Mouse (Mus musculus) limb, embryonic 12.5 days (tissue): ENCODE measurements around the gene Gsn. TPM values are rescaled to one million over a fixed set of nuclear protein-coding genes. Genes with fewer than 3 reads are reported as not detected.

Source experiments
- ATAC-seq: fragments of 200-750 bp; cut with Nextera tagmentation; 2 replicates; pipeline ENCODE4 v1.8.0; 2017; ENCODE audit warnings: low read depth, moderate TSS enrichment; ENCODE audit not compliant: insufficient number of reproducible peaks, insufficient read depth, low FRiP score, low TSS enrichment
- H3K27ac ChIP-seq: fragments of 300-500 bp; sonication (generic); 2 replicates; pipeline ENCODE4 v1.5.1; 2016; ENCODE audit warnings: mild to moderate bottlenecking, moderate library complexity
- H3K27me3 ChIP-seq: fragments of 300-500 bp; sonication (generic); 2 replicates; pipeline ENCODE4 v1.6.1; 2016; ENCODE audit warnings: mild to moderate bottlenecking, moderate library complexity
- H3K36me3 ChIP-seq: fragments of 300-500 bp; sonication (generic); 2 replicates; pipeline ENCODE4 v1.6.1; 2016; ENCODE audit warnings: mild to moderate bottlenecking, moderate library complexity
- H3K4me1 ChIP-seq: fragments of 300-500 bp; sonication (generic); replicated peaks from 2 replicates; pipeline ENCODE4 v1.6.1; 2016
- H3K4me2 ChIP-seq: fragments of 300-500 bp; sonication (generic); 2 replicates; pipeline ENCODE4 v1.6.1; 2016; ENCODE audit warnings: mild to moderate bottlenecking, moderate library complexity
- H3K4me3 ChIP-seq: fragments of 300-500 bp; sonication (generic); replicated peaks from 2 replicates; pipeline ENCODE4 v1.5.1; 2016; ENCODE audit warnings: mild to moderate bottlenecking
- H3K9ac ChIP-seq: fragments of 300-500 bp; sonication (generic); replicated peaks from 2 replicates; pipeline ENCODE4 v1.6.1; 2016; ENCODE audit warnings: mild to moderate bottlenecking, moderate library complexity
- H3K9me3 ChIP-seq: fragments of 300-500 bp; sonication (generic); 2 replicates; pipeline ENCODE4 v1.6.1; 2016; ENCODE audit warnings: mild to moderate bottlenecking, moderate library complexity
- WGBS: fragments of 180-500 bp; shearing (Covaris S2); methylation state at CpG from one replicate; pipeline ENCODE4 v1.1.7; 2016; 5-methylcytosine and 5-hydroxymethylcytosine counted together
- polyA plus RNA-seq: library from polyadenylated mRNA; unstranded; fragments of >200 nt; fragmentation: Nextera tagmentation; extraction: Ambion mirVana; gene quantifications from 2 replicates; pipeline ENCODE4 v1.2.1, GENCODE M21; 2016

Gene Gsn
- polyA plus RNA-seq, 1 experiment from 2014 or later: 45.2 TPM

DNA sequence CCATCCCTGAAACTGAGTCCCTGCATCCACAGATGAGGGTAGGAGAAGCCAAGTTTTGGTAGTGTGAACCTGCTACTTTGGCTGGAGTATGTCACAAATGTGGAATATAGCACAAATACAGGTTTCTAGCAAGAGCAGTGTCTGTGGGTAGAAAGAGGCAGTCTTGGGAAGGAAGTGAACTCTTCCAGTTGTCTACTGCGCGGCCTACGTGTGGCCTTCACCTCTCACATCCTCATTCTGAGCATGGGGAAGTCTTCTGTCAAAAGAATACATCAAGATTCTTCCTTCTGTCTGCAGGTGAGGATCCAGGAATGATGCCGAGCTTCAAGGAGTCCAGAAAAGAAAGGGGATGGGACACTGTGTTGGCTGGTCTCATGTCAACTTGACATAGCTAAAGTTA lies 2.4 kb upstream of the Gsn start:
- Histone ChIP-seq H3K4me3 (no peak overlapping the region), H3K4me2 (no peak overlapping the region), H3K27ac (no peak overlapping the region), H3K9ac (no peak overlapping the region), H3K27me3 (peaks cover 51% of the 10 kb centered on the region), H3K4me1 (peaks cover 24% of the 10 kb centered on the region), H3K9me3 (no peaks in the 10 kb centered on the region), H3K36me3 (no peaks in the 10 kb centered on the region)
- 94% methylated on average over 4 of the region's 4 CpGs for WGBS
- ATAC-seq: no peak

DNA sequence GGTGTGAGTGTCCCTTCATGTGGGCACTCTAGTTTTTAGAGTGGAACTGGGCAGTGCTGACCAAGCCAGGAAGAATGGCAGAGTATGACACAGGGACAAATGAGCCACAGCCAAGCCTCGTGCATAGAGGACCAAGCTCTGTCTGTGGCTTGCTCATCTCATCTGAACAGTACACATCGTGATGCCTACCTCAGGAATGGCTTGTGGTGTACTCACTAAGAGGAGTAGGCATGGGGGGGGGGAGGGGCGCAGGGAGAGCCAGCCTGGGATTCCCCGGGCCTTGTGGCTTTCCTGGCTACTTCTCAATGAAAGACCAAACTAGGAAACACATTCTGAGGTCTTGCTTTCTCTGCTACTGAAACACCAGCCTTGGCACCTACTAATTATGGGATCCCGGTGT lies 1.2 kb upstream of the Gsn start:
- H3K27me3 ChIP-seq: peaks cover 51% of the 10 kb centered on the region
- no peaks in the 10 kb centered on the region for H3K9me3 ChIP-seq
- H3K4me3 ChIP-seq: no peak overlapping the region
- H3K4me1 ChIP-seq: peaks cover 36% of the 10 kb centered on the region
- H3K36me3 ChIP-seq: no peaks in the 10 kb centered on the region
- no peak overlapping the region for H3K27ac ChIP-seq
- no peak for ATAC-seq
- no peak overlapping the region for H3K9ac ChIP-seq
- H3K4me2 ChIP-seq: no peak overlapping the region
- WGBS: 69% methylated on average over 5 of the region's 5 CpGs

DNA sequence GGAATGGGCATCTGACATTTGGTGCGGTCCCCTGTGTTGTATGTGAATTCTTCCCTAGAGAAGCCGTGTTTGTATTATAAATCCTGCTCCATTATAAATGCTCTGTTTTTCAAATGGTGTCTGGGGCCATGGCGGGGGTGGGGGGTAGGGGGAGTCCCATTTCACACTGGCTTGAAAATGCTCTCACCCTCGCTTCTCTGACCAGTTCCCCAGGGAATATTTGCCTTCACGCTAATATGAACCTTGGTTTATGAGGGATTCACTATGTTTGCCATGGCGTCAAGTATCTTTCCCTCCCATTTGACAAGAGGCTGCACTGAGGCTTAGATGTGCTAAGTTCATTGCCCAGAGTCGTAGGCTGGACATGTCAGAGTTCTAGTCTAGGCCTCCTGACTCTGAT lies 718 bp upstream of the Gsn start:
- ATAC-seq: no peak

DNA sequence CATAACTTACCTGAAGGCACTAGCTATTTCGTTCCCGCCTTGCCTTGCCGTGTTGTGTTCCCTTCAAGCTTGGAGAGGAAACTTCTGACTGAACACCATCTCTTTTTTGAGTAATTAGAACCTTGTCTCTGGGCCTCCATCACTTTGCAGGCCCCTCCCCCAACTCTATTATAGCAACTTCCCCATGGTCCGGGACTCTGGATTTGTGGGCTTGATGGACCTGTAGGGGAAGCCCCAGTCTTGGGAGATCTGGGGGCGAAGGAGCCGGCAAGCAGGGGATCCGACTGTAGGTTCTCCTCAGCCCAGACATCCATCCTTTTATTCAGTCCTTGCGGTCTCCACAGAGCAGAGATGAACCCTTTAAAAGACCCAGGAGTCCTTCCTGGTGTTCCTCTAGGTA lies 752 bp downstream of the Gsn start:
- H3K4me2 ChIP-seq: peak overlapping the region; percentile 91
- H3K9ac ChIP-seq: peak overlapping the region; percentile 69
- no peaks in the 10 kb centered on the region for H3K36me3 ChIP-seq
- H3K4me3 ChIP-seq: peak overlapping the region; percentile 58
- H3K27ac ChIP-seq: no peak overlapping the region
- WGBS: 38% methylated on average over 8 of the region's 8 CpGs
- H3K9me3 ChIP-seq: no peaks in the 10 kb centered on the region
- H3K27me3 ChIP-seq: peaks cover 40% of the 10 kb centered on the region
- H3K4me1 ChIP-seq: peaks cover 36% of the 10 kb centered on the region
- no peak for ATAC-seq

More for the DNA sequence above, 718 bp upstream of the Gsn start:
- H3K36me3 ChIP-seq: no peaks in the 10 kb centered on the region
- H3K4me3 ChIP-seq: peak overlapping the region; percentile 58
- no peak overlapping the region for H3K9ac ChIP-seq
- H3K4me2 ChIP-seq: peak overlapping the region; percentile 91
- peaks cover 46% of the 10 kb centered on the region for H3K27me3 ChIP-seq
- no peaks in the 10 kb centered on the region for H3K9me3 ChIP-seq
- WGBS: 69% methylated on average over 7 of the region's 7 CpGs
- no peak overlapping the region for H3K27ac ChIP-seq
- peaks cover 36% of the 10 kb centered on the region for H3K4me1 ChIP-seq

DNA sequence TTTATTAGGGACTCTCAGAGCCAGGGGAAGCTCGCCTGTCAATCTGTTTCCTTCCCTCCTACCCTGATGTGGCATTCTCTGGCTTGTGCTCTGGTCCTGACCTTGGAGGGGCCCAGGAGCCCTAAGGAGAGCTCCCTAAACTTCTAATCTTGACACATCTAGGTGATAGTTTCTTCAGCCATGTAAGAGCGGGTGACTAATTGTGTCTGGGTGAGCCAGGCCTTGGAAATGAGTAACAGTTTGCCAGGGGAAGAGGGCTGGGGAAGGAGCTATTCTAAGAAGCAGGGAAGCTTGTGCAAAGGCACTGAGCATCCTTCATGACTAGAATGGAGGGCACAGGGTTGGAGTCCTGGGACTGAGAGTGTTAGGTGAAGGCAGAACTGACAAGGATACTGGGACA lies 1.7 kb downstream of the Gsn start:
- H3K27me3 ChIP-seq: peaks cover 40% of the 10 kb centered on the region
- no peak overlapping the region for H3K4me2 ChIP-seq
- H3K9ac ChIP-seq: no peak overlapping the region
- ATAC-seq: no peak
- no peak overlapping the region for H3K27ac ChIP-seq
- H3K36me3 ChIP-seq: no peaks in the 10 kb centered on the region
- no peak overlapping the region for H3K4me3 ChIP-seq
- no peaks in the 10 kb centered on the region for H3K9me3 ChIP-seq
- H3K4me1 ChIP-seq: peaks cover 36% of the 10 kb centered on the region
- 78% methylated on average over 2 of the region's 2 CpGs for WGBS

DNA sequence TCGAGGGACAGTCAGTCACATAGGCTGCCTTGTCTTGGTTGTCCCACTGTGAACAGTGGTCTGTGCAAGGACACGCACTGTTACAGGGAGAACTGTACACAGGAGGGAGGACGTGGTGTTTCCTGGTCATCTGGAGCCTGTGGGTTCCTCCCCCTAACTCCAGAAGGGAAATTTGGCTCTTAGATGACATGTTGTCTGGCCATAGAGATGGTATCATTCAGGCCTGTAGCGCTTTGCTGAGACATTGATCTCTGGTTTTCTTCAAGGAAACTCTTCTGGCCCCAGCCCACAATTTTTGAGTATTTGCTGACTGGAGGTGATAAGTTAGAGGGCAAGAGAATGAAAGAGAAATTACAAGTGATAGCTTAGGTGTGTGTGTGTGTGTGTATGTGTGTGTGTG lies 2.4 kb downstream of the Gsn start:
- Histone ChIP-seq H3K4me2 (no peak overlapping the region), H3K9ac (no peak overlapping the region), H3K27me3 (peaks cover 37% of the 10 kb centered on the region), H3K9me3 (no peaks in the 10 kb centered on the region), H3K36me3 (no peaks in the 10 kb centered on the region), H3K4me1 (peaks cover 36% of the 10 kb centered on the region), H3K27ac (no peak overlapping the region), H3K4me3 (no peak overlapping the region)
- ATAC-seq: no peak
- WGBS: 84% methylated on average over 4 of the region's 4 CpGs

DNA sequence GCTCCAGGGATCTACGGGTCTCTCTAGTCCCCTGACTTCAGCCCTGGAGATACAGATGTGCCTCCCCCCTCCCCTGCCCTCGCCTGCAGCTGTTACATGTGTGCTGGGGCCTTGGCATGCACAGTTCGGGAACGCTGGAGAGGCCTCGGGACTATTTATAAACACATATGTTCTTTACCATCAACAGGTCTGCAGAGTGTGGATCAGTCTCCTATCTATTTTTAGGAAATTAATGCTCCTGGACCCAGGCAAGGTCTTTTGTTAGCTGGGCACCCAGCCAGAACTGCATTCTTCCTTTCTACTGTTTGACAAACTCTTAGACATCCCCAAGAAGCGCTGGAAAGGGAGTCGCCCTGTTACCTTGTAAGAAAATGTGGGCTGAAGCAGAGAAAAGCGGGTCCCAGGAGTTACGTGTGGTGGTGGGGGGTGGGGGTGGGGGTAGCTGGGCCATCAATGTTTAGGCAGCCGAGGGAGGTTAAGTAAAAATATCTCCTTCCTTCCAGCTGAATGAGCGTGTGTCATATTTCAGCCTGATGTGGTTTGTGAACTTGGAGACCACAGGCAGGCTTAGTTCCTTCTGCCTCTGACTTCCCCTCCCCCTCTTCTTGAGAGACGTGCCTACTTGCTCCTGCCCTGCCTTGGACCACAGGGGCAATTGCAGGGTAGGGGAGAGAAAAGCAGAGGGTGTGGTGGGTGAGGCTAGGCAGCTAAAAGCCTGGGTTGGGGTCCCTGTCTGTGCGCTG lies 3.3 kb downstream of the Gsn start:
- H3K4me3 ChIP-seq: no peak overlapping the region
- no peak for ATAC-seq
- peaks cover 36% of the 10 kb centered on the region for H3K4me1 ChIP-seq
- H3K27ac ChIP-seq: peak overlapping the region; percentile 67; the same call in 1 of the 2 replicates
- no peaks in the 10 kb centered on the region for H3K36me3 ChIP-seq
- peaks cover 32% of the 10 kb centered on the region for H3K27me3 ChIP-seq
- WGBS: 44% methylated on average over 13 of the region's 13 CpGs
- no peak overlapping the region for H3K9ac ChIP-seq
- 0 out of 2 replicates have a peak overlapping the region, but pooled peaks have one; percentile 2 for H3K4me2 ChIP-seq
- no peaks in the 10 kb centered on the region for H3K9me3 ChIP-seq

DNA sequence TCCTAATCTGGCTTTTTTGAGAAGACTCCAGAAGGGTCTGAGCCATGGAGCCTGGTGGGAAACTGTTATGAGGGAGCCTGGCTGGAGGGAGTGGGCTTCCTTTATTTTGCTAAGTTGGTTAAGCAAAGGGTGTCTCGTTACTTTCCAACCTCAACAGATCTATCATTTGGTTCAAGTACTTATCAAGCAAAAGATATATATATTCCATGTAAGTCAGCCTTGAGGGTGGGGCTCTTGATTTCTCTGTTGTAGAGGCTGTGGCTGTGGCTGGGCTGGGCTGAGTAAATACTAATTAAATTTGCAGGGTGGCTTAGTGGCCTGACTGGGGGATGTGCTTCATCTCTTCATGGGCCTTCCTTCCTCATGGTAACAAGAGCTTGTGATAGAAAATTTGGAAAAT lies 4.1 kb downstream of the Gsn start:
- Histone ChIP-seq H3K27ac (no peak overlapping the region), H3K4me2 (no peak overlapping the region), H3K9me3 (no peaks in the 10 kb centered on the region), H3K27me3 (peaks cover 24% of the 10 kb centered on the region), H3K9ac (no peak overlapping the region), H3K36me3 (no peaks in the 10 kb centered on the region), H3K4me3 (no peak overlapping the region), H3K4me1 (peaks cover 44% of the 10 kb centered on the region)
- no peak for ATAC-seq
- 70% methylated on average over 1 of the region's 1 CpGs for WGBS

DNA sequence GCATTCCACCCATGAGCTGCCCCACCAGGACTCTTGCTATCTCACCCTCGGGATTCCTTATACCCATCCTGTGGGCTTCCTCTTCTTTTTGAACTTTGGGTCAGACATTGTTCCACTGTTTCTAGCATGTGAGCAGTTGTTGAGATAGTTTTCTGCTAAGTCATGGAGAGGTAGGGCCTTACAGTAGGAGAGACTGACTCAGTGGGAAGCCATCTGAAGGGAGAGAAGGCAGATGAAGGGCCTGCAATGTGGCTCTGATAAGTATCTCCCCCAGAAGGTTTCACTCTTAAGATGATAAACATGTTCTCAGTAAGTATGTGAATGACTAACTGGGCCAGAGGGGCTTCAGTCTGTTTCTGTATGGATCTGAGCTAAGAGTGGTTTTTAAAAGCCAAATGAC lies 7.9 kb downstream of the Gsn start:
- Histone ChIP-seq H3K4me1 (peaks cover 32% of the 10 kb centered on the region), H3K36me3 (no peaks in the 10 kb centered on the region), H3K27me3 (peaks cover 18% of the 10 kb centered on the region; the same call in 1 of the 2 replicates), H3K9ac (no peak overlapping the region), H3K4me3 (no peak overlapping the region), H3K9me3 (no peaks in the 10 kb centered on the region), H3K27ac (no peak overlapping the region), H3K4me2 (no peak overlapping the region)
- ATAC-seq: no peak
- 79% methylated on average over 1 of the region's 1 CpGs for WGBS

DNA sequence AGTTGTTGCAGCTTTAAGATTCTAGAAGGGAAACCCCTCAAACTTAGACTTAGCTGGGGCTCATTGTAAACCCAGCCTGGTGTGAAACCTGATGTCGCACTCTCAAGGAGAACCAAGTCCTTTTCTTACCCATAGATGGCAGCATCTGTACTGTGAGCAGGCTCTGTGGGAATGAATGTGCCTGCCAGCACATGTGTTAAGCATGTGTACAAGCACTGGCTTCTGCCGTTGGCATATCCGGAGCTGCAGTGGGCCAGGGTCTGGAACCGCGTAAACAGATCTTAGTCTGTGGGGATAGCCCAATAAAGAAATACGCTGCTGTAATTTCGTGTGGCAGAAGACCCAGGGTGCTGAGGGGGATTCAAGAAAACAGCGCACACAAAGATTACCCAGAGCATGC lies 9.1 kb downstream of the Gsn start:
- Histone ChIP-seq H3K27ac (peak overlapping the region; percentile 60), H3K27me3 (peaks cover 18% of the 10 kb centered on the region; the same call in 1 of the 2 replicates), H3K9ac (no peak overlapping the region), H3K4me2 (peak overlapping the region; percentile 39), H3K4me1 (peaks cover 34% of the 10 kb centered on the region), H3K4me3 (0 out of 2 replicates have a peak overlapping the region, but pooled peaks have one; percentile 6), H3K9me3 (no peaks in the 10 kb centered on the region), H3K36me3 (no peaks in the 10 kb centered on the region)
- 12% methylated on average over 8 of the region's 8 CpGs for WGBS
- ATAC-seq: peak; percentile 81

DNA sequence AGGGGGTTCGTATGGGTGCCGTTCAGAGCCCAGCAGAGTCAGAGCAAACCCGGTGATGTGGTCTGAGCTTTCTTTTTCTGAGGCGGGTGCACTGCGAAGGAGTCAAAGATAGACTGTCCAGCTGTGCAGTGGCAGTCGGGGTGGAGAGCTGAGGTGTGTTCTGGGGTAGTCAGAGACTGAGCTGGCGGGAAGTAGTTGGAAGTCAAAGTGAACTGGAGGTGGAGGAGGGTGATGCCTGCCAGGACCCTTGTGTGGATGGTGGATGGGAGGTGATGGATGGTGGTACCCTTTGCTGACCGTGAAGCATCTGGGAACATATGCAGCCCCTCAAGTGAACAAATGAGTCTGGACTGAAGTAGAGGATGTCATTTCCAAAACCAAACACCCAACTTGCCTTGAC lies 9.6 kb downstream of the Gsn start:
- H3K4me1 ChIP-seq: peaks cover 38% of the 10 kb centered on the region
- peak overlapping the region; percentile 60 for H3K27ac ChIP-seq
- WGBS: 57% methylated on average over 8 of the region's 8 CpGs
- H3K27me3 ChIP-seq: peaks cover 18% of the 10 kb centered on the region; the same call in 1 of the 2 replicates
- ATAC-seq: no peak
- peak overlapping the region; percentile 39 for H3K4me2 ChIP-seq
- H3K9ac ChIP-seq: no peak overlapping the region
- no peak overlapping the region for H3K4me3 ChIP-seq
- H3K36me3 ChIP-seq: no peaks in the 10 kb centered on the region
- H3K9me3 ChIP-seq: no peaks in the 10 kb centered on the region
